Mouse (Mus musculus): ENCODE data around the gene Tmem254b. TPM values are rescaled to one million over a fixed set of nuclear protein-coding genes. Genes with fewer than 3 reads are reported as not detected.
"Not testable (repeated sequence)": the region's sequence is repeated elsewhere in the genome, so short reads cannot be mapped to it uniquely, and the experiment has no call there.

Gene Tmem254b
- polyA plus RNA-seq, 1 experiment: 158 TPM

DNA sequence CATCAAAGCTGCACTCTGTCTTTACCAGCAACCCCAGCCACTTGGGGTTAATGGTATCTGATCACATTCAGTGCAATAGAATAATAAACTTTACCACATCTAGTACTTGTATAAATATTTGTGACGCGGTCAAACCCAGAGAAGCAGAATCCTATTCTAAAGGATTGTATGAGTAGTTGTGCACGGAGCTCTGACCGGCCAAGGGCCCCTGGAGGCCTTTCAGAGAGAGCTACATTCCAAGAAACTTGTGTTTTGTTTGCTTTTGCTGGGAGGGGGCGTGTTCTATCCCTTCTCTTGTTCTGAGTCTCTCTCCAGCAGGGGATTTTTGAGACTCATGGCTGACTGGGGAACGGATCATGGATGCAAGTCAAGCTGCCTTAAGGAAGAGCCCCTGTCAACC lies 31.8 kb downstream of the Tmem254b start:
- not testable (repeated sequence) for H3K4me3 ChIP-seq (ENCODE audit: low read depth, low read length); H3K9ac ChIP-seq (ENCODE audit: low read depth, poor library complexity, severe bottlenecking); H3K4me1 ChIP-seq (ENCODE audit: control insufficient read depth, insufficient read depth, low read length); H3K36me3 ChIP-seq (ENCODE audit: control insufficient read depth, insufficient read depth, low read length, poor library complexity, severe bottlenecking); H3K9me3 ChIP-seq (replicated peaks; ENCODE audit: control insufficient read depth, insufficient read depth, low read length, poor library complexity, severe bottlenecking); H3K27me3 ChIP-seq (ENCODE audit: control insufficient read depth, insufficient read depth, low read length, poor library complexity, severe bottlenecking); H3K27ac ChIP-seq (ENCODE audit: insufficient read depth, low read length)

DNA sequence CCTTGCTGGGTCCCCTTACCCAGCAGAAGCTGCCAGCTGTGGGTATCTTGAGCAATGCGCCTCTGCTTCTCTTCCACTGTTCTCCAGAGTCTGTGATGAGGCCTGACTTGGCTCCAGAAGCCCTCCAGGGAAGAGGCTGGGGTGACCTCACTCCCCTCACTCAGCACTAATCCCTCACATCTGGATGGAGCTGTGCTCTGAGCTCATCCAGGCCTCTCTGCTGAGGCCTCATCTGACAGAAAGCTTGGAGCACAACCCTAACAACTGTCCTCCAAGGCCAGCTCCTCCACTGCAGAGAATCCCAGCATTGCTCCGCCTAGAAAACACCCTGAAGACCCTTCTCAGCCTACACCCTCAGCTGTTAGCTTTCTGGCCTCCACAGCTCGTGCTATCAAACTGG lies 32.9 kb downstream of the Tmem254b start:
- H3K4me3 ChIP-seq (ENCODE audit: low read depth, low read length); H3K27me3 ChIP-seq (ENCODE audit: control insufficient read depth, insufficient read depth, low read length, poor library complexity, severe bottlenecking); H3K4me1 ChIP-seq (ENCODE audit: control insufficient read depth, insufficient read depth, low read length); H3K9me3 ChIP-seq (replicated peaks; ENCODE audit: control insufficient read depth, insufficient read depth, low read length, poor library complexity, severe bottlenecking); H3K9ac ChIP-seq (ENCODE audit: low read depth, poor library complexity, severe bottlenecking); H3K36me3 ChIP-seq (ENCODE audit: control insufficient read depth, insufficient read depth, low read length, poor library complexity, severe bottlenecking); H3K27ac ChIP-seq (ENCODE audit: insufficient read depth, low read length): not testable (repeated sequence)

DNA sequence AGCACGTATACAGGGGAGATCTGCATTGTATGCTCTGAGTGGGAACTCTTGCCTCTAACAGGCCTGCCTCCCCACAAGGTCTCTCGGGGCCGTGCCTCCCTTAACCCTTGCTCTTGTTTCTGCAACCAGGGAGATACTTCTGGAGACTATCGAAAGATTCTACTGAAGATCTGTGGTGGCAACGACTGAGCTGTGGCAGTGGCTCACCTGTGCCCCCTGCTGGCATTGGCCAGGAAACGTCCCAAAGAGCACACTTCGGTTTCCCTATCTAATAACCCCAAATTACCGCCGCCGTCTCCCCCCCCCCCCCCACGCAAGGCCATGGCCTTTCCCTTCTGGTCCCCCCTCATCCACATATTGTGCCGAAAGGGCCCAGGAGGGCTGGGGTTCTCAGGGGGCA lies 41.6 kb downstream of the Tmem254b start:
- H3K4me1 ChIP-seq (ENCODE audit: control insufficient read depth, insufficient read depth, low read length); H3K9me3 ChIP-seq (replicated peaks; ENCODE audit: control insufficient read depth, insufficient read depth, low read length, poor library complexity, severe bottlenecking); H3K4me3 ChIP-seq (ENCODE audit: low read depth, low read length); H3K27me3 ChIP-seq (ENCODE audit: control insufficient read depth, insufficient read depth, low read length, poor library complexity, severe bottlenecking); H3K27ac ChIP-seq (ENCODE audit: insufficient read depth, low read length); H3K9ac ChIP-seq (ENCODE audit: low read depth, poor library complexity, severe bottlenecking); H3K36me3 ChIP-seq (ENCODE audit: control insufficient read depth, insufficient read depth, low read length, poor library complexity, severe bottlenecking): not testable (repeated sequence)

DNA sequence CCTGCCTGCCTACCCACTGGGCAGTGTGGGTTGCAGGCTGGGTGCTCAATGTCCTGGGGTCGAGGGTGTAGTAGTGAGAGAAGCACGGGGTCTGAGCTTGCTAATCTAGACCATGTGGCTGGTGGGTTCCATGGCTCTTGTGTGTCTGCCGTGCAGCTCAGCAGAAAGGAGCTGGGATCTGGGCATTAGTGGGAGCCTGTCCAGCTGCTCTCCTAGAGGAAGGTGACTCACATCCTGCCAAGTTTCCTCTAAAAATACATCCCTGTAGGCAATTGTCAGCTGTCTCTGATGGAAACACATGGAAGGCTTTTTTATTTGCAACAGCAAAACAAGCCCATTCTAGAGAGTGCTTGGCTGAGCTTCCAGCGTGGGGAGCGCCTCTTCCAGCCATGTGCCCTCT lies 44.4 kb downstream of the Tmem254b start:
- H3K27me3 ChIP-seq (ENCODE audit: control insufficient read depth, insufficient read depth, low read length, poor library complexity, severe bottlenecking); H3K36me3 ChIP-seq (ENCODE audit: control insufficient read depth, insufficient read depth, low read length, poor library complexity, severe bottlenecking); H3K9ac ChIP-seq (ENCODE audit: low read depth, poor library complexity, severe bottlenecking): not testable (repeated sequence)

DNA sequence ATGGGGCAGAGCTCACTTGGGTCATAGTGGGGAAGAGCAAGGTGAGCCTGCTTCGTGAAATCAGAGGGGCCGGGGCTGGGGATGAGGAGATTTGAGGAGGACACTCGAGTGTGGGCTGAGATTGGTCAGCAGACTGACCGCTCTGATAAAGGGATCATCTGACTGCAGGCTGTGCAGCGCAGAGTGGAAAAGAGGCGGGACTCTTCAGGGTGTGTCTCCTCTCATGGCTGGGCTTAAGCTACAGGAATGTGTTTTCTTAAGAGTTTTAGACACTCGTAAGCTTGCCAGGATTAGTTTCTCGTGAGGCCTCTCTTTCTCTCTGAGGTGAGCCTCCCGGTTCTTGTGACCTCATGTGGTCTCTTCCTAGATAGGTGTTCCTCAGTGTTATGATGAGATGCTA lies 45.7 kb downstream of the Tmem254b start:
- H3K27me3 ChIP-seq (ENCODE audit: control insufficient read depth, insufficient read depth, low read length, poor library complexity, severe bottlenecking); H3K4me3 ChIP-seq (ENCODE audit: low read depth, low read length); H3K9ac ChIP-seq (ENCODE audit: low read depth, poor library complexity, severe bottlenecking); H3K27ac ChIP-seq (ENCODE audit: insufficient read depth, low read length); H3K9me3 ChIP-seq (replicated peaks; ENCODE audit: control insufficient read depth, insufficient read depth, low read length, poor library complexity, severe bottlenecking); H3K36me3 ChIP-seq (ENCODE audit: control insufficient read depth, insufficient read depth, low read length, poor library complexity, severe bottlenecking); H3K4me1 ChIP-seq (ENCODE audit: control insufficient read depth, insufficient read depth, low read length): not testable (repeated sequence)

More for the DNA sequence above, 44.4 kb downstream of the Tmem254b start:
- H3K27ac ChIP-seq (ENCODE audit: insufficient read depth, low read length); H3K9me3 ChIP-seq (replicated peaks; ENCODE audit: control insufficient read depth, insufficient read depth, low read length, poor library complexity, severe bottlenecking); H3K4me1 ChIP-seq (ENCODE audit: control insufficient read depth, insufficient read depth, low read length); H3K4me3 ChIP-seq (ENCODE audit: low read depth, low read length): not testable (repeated sequence)

DNA sequence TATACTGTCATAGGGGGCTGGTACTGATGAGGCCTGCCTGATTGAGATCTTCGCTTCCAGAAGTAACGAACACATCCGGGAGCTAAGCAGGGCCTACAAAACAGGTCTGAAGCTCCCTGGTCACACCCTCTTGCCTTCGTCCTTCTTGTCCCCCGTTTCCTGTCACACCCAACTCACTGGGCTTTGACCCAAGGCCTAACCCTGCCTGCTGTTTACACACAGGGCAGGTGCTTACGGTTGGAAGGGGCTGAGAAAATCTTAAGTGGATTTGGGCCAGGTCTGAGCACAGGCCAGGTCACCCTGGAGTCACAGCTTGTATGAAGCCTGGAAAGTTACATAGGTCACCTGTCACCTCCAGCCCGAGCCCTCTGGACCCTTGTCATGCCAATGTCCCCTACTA lies 50.8 kb downstream of the Tmem254b start:
- not testable (repeated sequence) for H3K9ac ChIP-seq (ENCODE audit: low read depth, poor library complexity, severe bottlenecking); H3K4me3 ChIP-seq (ENCODE audit: low read depth, low read length); H3K4me1 ChIP-seq (ENCODE audit: control insufficient read depth, insufficient read depth, low read length); H3K36me3 ChIP-seq (ENCODE audit: control insufficient read depth, insufficient read depth, low read length, poor library complexity, severe bottlenecking); H3K9me3 ChIP-seq (replicated peaks; ENCODE audit: control insufficient read depth, insufficient read depth, low read length, poor library complexity, severe bottlenecking); H3K27me3 ChIP-seq (ENCODE audit: control insufficient read depth, insufficient read depth, low read length, poor library complexity, severe bottlenecking); H3K27ac ChIP-seq (ENCODE audit: insufficient read depth, low read length)

Other genes with a start within 250 kb of the Tmem254b start
- gene Duxbl1, start 228.5 kb downstream of the Tmem254b start, polyA plus RNA-seq (2011; ENCODE audit: insufficient read depth, insufficient read length, low read depth, missing spikeins): 11.3 and 14.7 TPM in 2 replicates
- 4.1 and 8.3 TPM in 2 replicates for gene Gm9780, start 164.3 kb downstream of the Tmem254b start, polyA plus RNA-seq (2011; ENCODE audit: insufficient read depth, insufficient read length, low read depth, missing spikeins)
- 6.7 and 16.3 TPM in 2 replicates for gene Tmem254c, start 139.7 kb downstream of the Tmem254b start, polyA plus RNA-seq (2011; ENCODE audit: insufficient read depth, insufficient read length, low read depth, missing spikeins)
- gene Cphx2, start 125.5 kb downstream of the Tmem254b start, polyA plus RNA-seq (2011; ENCODE audit: insufficient read depth, insufficient read length, low read depth, missing spikeins): not detected in 2 replicates
- 3.9 and 4.3 TPM in 2 replicates for gene Cphx3, start 124.7 kb downstream of the Tmem254b start, polyA plus RNA-seq (2011; ENCODE audit: insufficient read depth, insufficient read length, low read depth, missing spikeins)
- 11.2 and 35.4 TPM in 2 replicates for gene Duxbl2, start 88.7 kb downstream of the Tmem254b start, polyA plus RNA-seq (2011; ENCODE audit: insufficient read depth, insufficient read length, low read depth, missing spikeins)
- gene Plac9b, start 24.6 kb downstream of the Tmem254b start, polyA plus RNA-seq (2011; ENCODE audit: insufficient read depth, insufficient read length, low read depth, missing spikeins): 31.5 and 34.2 TPM in 2 replicates
- 8.8 and 30.9 TPM in 2 replicates for gene Duxbl3, start 50.9 kb upstream of the Tmem254b start, polyA plus RNA-seq (2011; ENCODE audit: insufficient read depth, insufficient read length, low read depth, missing spikeins)